Mouse (Mus musculus) myocyte (in vitro differentiated cells): ENCODE results near the gene Ncor2. TPM values are rescaled to one million over a fixed set of nuclear protein-coding genes. Genes with fewer than 3 reads are reported as not detected.
A peak's percentile ranks its signal among the peaks of the same experiment; 100 is the strongest.

ENCODE experiments used
- H3K27me3 ChIP-seq: one replicate; pipeline ENCODE4 v1.6.1; 2011; ENCODE audit not compliant: control insufficient read depth, insufficient read depth, insufficient read length
- H3K36me3 ChIP-seq: one replicate; pipeline ENCODE4 v1.6.1; 2011; ENCODE audit not compliant: control insufficient read depth, insufficient read depth
- H3K4me2 ChIP-seq: one replicate; pipeline ENCODE4 v1.6.1; 2011; ENCODE audit warnings: low read depth, control low read depth
- H3K4me3 ChIP-seq: one replicate; pipeline ENCODE4 v1.5.1; 2011; ENCODE audit warnings: mild to moderate bottlenecking, control low read depth, moderate library complexity
- H3K79me2 ChIP-seq: one replicate; pipeline ENCODE4 v1.6.1; 2011; ENCODE audit not compliant: control insufficient read depth, insufficient read depth
- H3ac ChIP-seq: one replicate; pipeline ENCODE4 v1.6.1; 2011; ENCODE audit not compliant: control insufficient read depth, insufficient read length
- CEBPB ChIP-seq: IDR thresholded peaks from 2 replicates; pipeline ENCODE4 v1.6.1; 2011; ENCODE audit warnings: mild to moderate bottlenecking, moderate library complexity; ENCODE audit not compliant: poor library complexity, insufficient read depth, severe bottlenecking
- E2F4 ChIP-seq: IDR thresholded peaks from one replicate; pipeline ENCODE4 v1.6.1; 2011; ENCODE audit warnings: mild to moderate bottlenecking, control low read depth, moderate library complexity; ENCODE audit not compliant: insufficient read depth
- MAX ChIP-seq: IDR thresholded peaks from one replicate; pipeline ENCODE4 v1.6.1; 2011; ENCODE audit warnings: low read depth, mild to moderate bottlenecking, control low read depth
- MYOD1 ChIP-seq, 3 experiments: IDR thresholded peaks; one replicate each; pipeline ENCODE4 v1.6.1; 2011; ENCODE audit warnings: control low read depth in 2 of 3, low read depth in 2 of 3, mild to moderate bottlenecking in 2 of 3, moderate library complexity in 1 of 3; ENCODE audit not compliant: insufficient read length in 2 of 3, control insufficient read depth in 1 of 3
- MYOG ChIP-seq, 3 experiments: IDR thresholded peaks; one replicate each; pipeline ENCODE4 v1.6.1; 2011; ENCODE audit warnings: control low read depth in 2 of 3, low read depth in 2 of 3, mild to moderate bottlenecking in 2 of 3; ENCODE audit not compliant: insufficient read length in 2 of 3, control insufficient read depth in 1 of 3, insufficient read depth in 1 of 3
- POLR2A ChIP-seq: IDR thresholded peaks from one replicate; pipeline ENCODE4 v1.6.1; 2011; ENCODE audit warnings: low read depth, mild to moderate bottlenecking, control low read depth, moderate library complexity; ENCODE audit not compliant: insufficient read length
- POLR2AphosphoS2 ChIP-seq: IDR thresholded peaks from one replicate; pipeline ENCODE4 v1.6.1; 2011; ENCODE audit warnings: low read depth, control low read depth; ENCODE audit not compliant: insufficient read length
- REST ChIP-seq: IDR thresholded peaks from one replicate; pipeline ENCODE4 v1.6.1; 2011; ENCODE audit warnings: mild to moderate bottlenecking, control low read depth, moderate library complexity; ENCODE audit not compliant: insufficient read depth, insufficient read length
- SRF ChIP-seq: IDR thresholded peaks from one replicate; pipeline ENCODE4 v1.6.1; 2011; ENCODE audit warnings: low read depth; ENCODE audit not compliant: control insufficient read depth, insufficient read length
- TCF12 ChIP-seq: IDR thresholded peaks from one replicate; pipeline ENCODE4 v1.6.1; 2011; ENCODE audit warnings: mild to moderate bottlenecking, control low read depth; ENCODE audit not compliant: poor library complexity, insufficient read depth, severe bottlenecking
- TCF3 ChIP-seq: IDR thresholded peaks from one replicate; pipeline ENCODE4 v1.6.1; 2011; ENCODE audit warnings: low read depth, control low read depth; ENCODE audit not compliant: insufficient read length
- USF1 ChIP-seq: IDR thresholded peaks from one replicate; pipeline ENCODE4 v1.6.1; 2011; ENCODE audit warnings: low read depth, mild to moderate bottlenecking, control low read depth, moderate library complexity
- polyA plus RNA-seq: library from polyadenylated mRNA; unstranded; fragments of >200 nt; fragmentation: generic; extraction: Trizol; gene quantifications from one replicate; pipeline ENCODE4 v1.2.1, GENCODE M21; 2012; ENCODE audit warnings: missing spikeins

Ncor2 gene
- polyA plus RNA-seq, 1 experiment = 127 TPM

- Histone ChIP-seq H3K4me3 (no peak overlapping the region), H3K27me3 (no peaks in the 10 kb centered on the region), H3K79me2 (peaks cover 91% of the 10 kb centered on the region), H3K4me2 (peak overlapping the region; percentile 58), H3ac (no peak overlapping the region), H3K36me3 (peaks cover 2% of the 10 kb centered on the region)
- TF ChIP-seq USF1 = no peak
- TF ChIP-seq CEBPB = no peak
- TF ChIP-seq REST = no peak
- TF ChIP-seq MYOG (IDR thresholded peaks at IDR 0.05; ENCODE audit: control insufficient read depth in 1 of 3, insufficient read depth in 1 of 3, insufficient read length in 2 of 3, low read depth in 2 of 3) = peak in 2 of 3 experiments; percentile 88 to 90
- TF ChIP-seq TCF12 = peak; percentile 37
- no peak for TF ChIP-seq SRF
- peak; percentile 67 for TF ChIP-seq TCF3
- no peak for TF ChIP-seq POLR2AphosphoS2
- TF ChIP-seq MYOD1 (IDR thresholded peaks at IDR 0.05; ENCODE audit: control insufficient read depth in 1 of 3, insufficient read length in 2 of 3, low read depth in 2 of 3) = peak in 2 of 3 experiments; percentile 90 to 92
- TF ChIP-seq MAX = no peak
- no peak for TF ChIP-seq POLR2A
- TF ChIP-seq E2F4 = no peak
Observed at GRCm38 (mm10) chr5:125156418-125157205, 22.4 kb downstream of the Ncor2 start.

DNA sequence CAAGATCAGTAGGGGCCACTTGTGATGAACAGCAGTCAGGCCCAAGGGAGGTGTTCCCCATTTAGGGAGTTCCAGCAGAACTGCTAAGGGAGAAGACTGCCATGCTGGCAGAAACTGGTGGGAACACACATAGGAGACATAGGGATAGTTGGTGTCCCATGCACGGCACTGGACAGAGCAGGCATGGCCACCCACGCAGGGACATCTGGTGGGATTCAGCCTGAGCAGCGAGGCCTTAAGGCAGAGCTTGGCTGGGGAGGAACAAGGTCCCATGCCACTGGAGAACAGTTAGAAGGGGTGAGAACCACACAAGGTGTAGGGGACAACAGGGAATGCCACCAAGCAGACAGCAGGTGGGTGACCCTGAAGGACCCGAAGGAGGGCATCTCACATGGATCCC lies 23.6 kb downstream of the Ncor2 start:
- peaks cover 89% of the 10 kb centered on the region for H3K79me2 ChIP-seq
- TF ChIP-seq TCF3 = no peak
- no peak for TF ChIP-seq SRF
- TF ChIP-seq POLR2A = no peak
- no peak for TF ChIP-seq MYOG (IDR thresholded peaks at IDR 0.05; ENCODE audit: control insufficient read depth in 1 of 3, insufficient read depth in 1 of 3, insufficient read length in 2 of 3, low read depth in 2 of 3)
- no peak for TF ChIP-seq REST
- no peak for TF ChIP-seq USF1
- no peak for TF ChIP-seq CEBPB
- no peak for TF ChIP-seq TCF12
- TF ChIP-seq MAX = no peak
- no peak for TF ChIP-seq POLR2AphosphoS2
- TF ChIP-seq MYOD1 (IDR thresholded peaks at IDR 0.05; ENCODE audit: control insufficient read depth in 1 of 3, insufficient read length in 2 of 3, low read depth in 2 of 3) = no peak
- no peak for TF ChIP-seq E2F4

DNA sequence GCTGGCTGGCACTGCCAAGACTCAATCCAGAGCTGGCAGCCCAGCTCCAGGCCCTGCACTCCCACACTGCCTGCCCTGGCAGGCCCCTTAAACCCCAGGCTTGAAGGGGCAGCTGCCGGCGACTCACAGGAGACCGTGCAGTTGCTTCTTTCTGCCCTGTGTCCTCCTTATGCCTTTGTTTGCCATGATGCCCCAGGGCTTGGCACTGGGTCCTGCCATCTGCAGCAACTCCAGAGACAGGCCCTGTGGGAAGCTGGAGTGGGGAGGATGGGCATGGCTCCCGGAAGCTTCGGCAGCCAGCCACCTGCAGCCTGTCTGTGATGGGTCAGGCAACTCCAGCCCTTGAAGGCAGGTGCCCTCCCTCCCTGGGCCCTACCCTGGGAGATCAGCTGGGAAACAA lies 24.0 kb downstream of the Ncor2 start:
- H3ac ChIP-seq = no peak overlapping the region
- TF ChIP-seq SRF = no peak
- no peak for TF ChIP-seq POLR2AphosphoS2
- no peak for TF ChIP-seq CEBPB
- TF ChIP-seq MYOG (IDR thresholded peaks at IDR 0.05; ENCODE audit: control insufficient read depth in 1 of 3, insufficient read depth in 1 of 3, insufficient read length in 2 of 3, low read depth in 2 of 3) = peak; percentile 40 to 86 (median 66)
- TF ChIP-seq MYOD1 (IDR thresholded peaks at IDR 0.05; ENCODE audit: control insufficient read depth in 1 of 3, insufficient read length in 2 of 3, low read depth in 2 of 3) = peak in 2 of 3 experiments; percentile 53 to 62
- no peak for TF ChIP-seq REST
- TF ChIP-seq TCF12 = peak; percentile 1
- H3K4me3 ChIP-seq = no peak overlapping the region
- H3K27me3 ChIP-seq = no peaks in the 10 kb centered on the region
- H3K79me2 ChIP-seq = peaks cover 89% of the 10 kb centered on the region
- H3K4me2 ChIP-seq = peak overlapping the region; percentile 7
- H3K36me3 ChIP-seq = no peaks in the 10 kb centered on the region

More for the DNA sequence above, 23.6 kb downstream of the Ncor2 start:
- no peaks in the 10 kb centered on the region for H3K36me3 ChIP-seq
- no peak overlapping the region for H3K4me2 ChIP-seq
- no peak overlapping the region for H3K4me3 ChIP-seq
- H3K27me3 ChIP-seq = no peaks in the 10 kb centered on the region
- H3ac ChIP-seq = no peak overlapping the region

GRCm38 (mm10) chr5:125154178-125154577 lies 24.8 kb downstream of the Ncor2 start:
- no peak overlapping the region for H3K4me3 ChIP-seq
- no peaks in the 10 kb centered on the region for H3K27me3 ChIP-seq
- peak overlapping the region; percentile 7 for H3K4me2 ChIP-seq
- TF ChIP-seq SRF = no peak
- TF ChIP-seq TCF12 = no peak
- TF ChIP-seq POLR2AphosphoS2 = no peak
- peak in 2 of 3 experiments; percentile 44 to 57 for TF ChIP-seq MYOD1 (IDR thresholded peaks at IDR 0.05; ENCODE audit: control insufficient read depth in 1 of 3, insufficient read length in 2 of 3, low read depth in 2 of 3)
- no peak for TF ChIP-seq REST
- TF ChIP-seq POLR2A = no peak
- TF ChIP-seq MYOG (IDR thresholded peaks at IDR 0.05; ENCODE audit: control insufficient read depth in 1 of 3, insufficient read depth in 1 of 3, insufficient read length in 2 of 3, low read depth in 2 of 3) = peak in 2 of 3 experiments; percentile 45 to 61
- TF ChIP-seq CEBPB = no peak
- TF ChIP-seq TCF3 = no peak
- TF ChIP-seq MAX = no peak
- no peak for TF ChIP-seq E2F4
- no peak for TF ChIP-seq USF1
- H3ac ChIP-seq = no peak overlapping the region
- H3K79me2 ChIP-seq = peaks cover 92% of the 10 kb centered on the region
- no peaks in the 10 kb centered on the region for H3K36me3 ChIP-seq
